Mouse (Mus musculus): ENCODE data around the gene Zswim3.
A peak's percentile ranks its signal among the peaks of the same experiment; 100 is the strongest.

Gene Zswim3

DNA sequence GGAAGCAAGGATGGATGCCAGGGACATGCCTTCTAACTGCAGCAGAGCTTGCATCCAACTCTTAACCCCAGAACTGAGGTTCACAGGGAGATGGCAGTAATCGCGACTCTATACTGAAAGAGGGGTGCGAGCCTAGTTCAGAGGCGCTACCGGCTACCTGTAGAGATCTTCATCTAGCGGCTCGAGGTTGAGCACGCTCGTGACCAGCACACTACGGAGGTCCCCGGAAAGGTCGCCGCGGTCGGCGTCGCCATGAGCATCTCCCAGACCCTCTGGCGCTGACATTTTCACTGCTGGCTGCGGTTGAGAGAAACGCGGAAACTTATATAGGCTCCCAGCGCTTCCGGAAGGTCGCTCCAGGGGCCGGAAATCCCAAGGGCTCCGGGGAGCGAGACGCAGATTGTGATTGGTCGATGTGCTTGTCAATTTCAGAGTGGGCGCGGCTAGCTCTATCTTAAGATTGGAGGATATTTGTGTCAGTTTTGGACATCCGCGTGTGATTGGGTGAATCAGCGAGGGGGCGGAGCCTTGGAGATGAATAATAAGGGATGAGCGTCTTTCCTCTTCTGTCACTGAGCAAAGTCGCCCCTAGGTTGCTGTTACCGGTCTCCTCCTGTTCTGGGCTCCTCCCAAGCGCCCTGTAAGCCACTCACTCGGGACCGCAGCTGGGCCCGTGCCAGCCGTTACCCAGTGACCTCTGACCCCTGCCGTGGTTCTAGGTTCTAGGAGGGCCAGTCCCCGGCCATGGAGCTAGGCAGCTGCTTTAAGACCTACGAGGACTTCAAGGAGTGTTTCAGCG is at the start of gene Zswim3, which contains the start of gene Acot8:
Gene Zswim3, plus strand, starts transcription at position 566 of the 799 bp plus-strand sequence.
Gene Acot8, minus strand, starts transcription at position 350 of the 799 bp plus-strand sequence.
- peaks cover 7% of the 10 kb centered on the region; the same call in 1 of the 2 replicates for H3K36me3 ChIP-seq (ENCODE audit: control insufficient read depth, insufficient read depth, low read length, poor library complexity, severe bottlenecking)
- DNase-seq (ENCODE audit: low read depth, low spot score) = peak; percentile 99
- no peaks in the 10 kb centered on the region for H3K27me3 ChIP-seq (ENCODE audit: control insufficient read depth, insufficient read depth, low read length, poor library complexity, severe bottlenecking)

DNA sequence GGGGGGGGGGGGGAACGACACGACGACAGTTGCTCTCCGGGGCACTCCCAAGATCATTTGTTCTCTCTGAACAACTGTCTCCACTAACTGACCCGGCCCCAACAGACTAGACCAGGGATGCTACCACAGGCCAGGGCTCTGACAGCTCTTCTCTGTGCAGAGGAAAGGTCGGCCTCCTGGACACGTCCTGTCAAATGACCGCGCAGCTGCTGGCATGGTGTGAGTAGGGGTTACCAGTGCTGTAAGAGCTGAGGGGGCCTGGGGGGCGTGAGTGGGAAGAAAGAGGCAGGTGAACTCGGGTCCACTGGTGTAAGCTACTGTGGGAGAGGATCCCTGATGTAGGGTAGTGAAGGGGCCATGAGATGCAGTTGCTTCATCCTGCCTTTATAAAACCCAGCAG is 47.1 kb upstream of the Zswim3 start:
- H3K36me3 ChIP-seq (ENCODE audit: control insufficient read depth, insufficient read depth, low read length, poor library complexity, severe bottlenecking) = peaks cover 9% of the 10 kb centered on the region
- no peak for DNase-seq (ENCODE audit: low read depth, low spot score)
- no peaks in the 10 kb centered on the region for H3K27me3 ChIP-seq (ENCODE audit: control insufficient read depth, insufficient read depth, low read length, poor library complexity, severe bottlenecking)

DNA sequence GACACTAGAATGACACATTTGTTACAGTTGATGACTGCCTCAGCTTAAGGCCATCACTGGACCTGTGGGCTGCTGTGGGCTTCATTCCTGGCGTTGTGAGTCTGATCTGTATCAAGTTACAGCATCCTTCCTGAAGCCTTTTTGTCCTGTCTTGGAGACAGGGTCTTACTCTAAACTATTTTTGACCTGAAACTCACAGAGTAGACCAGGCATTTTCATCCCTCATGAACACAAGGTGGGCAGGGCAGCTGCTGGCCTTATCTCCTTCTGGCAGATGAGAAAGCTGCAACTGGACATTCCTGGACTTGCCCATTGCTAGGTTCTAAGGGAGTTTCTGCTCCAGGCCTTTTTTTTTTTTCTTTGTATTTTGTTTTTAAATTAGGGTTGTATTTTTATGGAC is 46.2 kb upstream of the Zswim3 start:
- DNase-seq (ENCODE audit: low read depth, low spot score) = no peak
- no peaks in the 10 kb centered on the region for H3K27me3 ChIP-seq (ENCODE audit: control insufficient read depth, insufficient read depth, low read length, poor library complexity, severe bottlenecking)
- H3K36me3 ChIP-seq (ENCODE audit: control insufficient read depth, insufficient read depth, low read length, poor library complexity, severe bottlenecking) = peaks cover 9% of the 10 kb centered on the region

DNA sequence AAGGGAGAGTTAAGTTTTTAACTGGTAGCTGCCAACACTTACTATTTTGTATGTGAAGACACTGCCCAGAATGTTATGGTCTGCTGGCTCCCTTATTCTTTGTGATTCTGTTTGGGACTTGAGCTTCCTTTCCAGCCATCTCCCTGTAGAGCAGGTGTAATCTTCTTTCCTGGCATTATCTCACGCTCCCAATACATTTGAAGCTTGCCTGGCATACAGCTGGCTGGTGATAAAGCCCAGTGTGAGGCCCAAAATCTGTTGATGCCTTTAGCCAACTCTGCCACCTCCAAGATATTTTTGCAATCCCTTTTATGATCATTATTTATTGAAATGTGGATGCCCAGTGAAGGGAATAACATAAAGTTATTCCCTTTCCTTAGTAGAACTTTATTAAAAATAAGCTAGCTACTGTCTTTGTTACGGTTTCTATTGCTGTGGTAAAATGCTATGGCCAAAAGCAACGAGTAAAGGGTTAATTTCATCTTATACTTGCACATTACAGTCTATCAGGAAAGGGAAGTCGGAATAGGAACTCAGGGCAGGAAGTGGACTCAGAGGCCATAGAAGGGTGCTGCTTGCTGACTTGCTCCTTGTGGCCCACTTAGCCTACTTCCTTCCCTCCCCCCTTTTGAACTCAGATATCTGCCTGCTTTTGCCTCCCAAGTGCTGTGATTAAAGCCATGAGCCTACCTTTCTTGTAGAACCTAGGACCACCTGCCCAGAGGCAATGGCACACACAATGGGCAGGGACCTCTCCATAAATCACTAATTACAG is 44.7 kb upstream of the Zswim3 start:
- no peak for DNase-seq (ENCODE audit: low read depth, low spot score)
- H3K36me3 ChIP-seq (ENCODE audit: control insufficient read depth, insufficient read depth, low read length, poor library complexity, severe bottlenecking) = peaks cover 11% of the 10 kb centered on the region
- no peaks in the 10 kb centered on the region for H3K27me3 ChIP-seq (ENCODE audit: control insufficient read depth, insufficient read depth, low read length, poor library complexity, severe bottlenecking)

DNA sequence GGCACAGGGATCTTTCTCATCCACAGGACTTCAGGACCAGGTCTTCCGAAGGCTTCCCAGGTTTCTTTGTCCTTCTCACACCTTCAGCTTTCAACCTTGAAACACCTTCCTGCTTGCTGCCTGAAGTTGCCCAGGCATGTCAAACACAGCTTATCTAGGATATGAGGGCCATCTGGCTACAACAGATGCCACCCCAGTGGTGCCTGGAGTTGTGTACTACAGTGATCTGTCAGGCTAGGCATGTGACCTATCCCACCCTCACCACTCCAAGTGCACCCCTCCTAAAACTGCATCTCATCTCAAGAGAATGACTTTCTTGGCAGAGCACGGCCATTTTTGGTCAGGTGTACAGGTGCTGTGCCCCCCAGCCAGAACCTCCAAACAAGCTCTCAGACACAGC is 43.4 kb upstream of the Zswim3 start:
- Histone ChIP-seq H3K36me3 (ENCODE audit: control insufficient read depth, insufficient read depth, low read length, poor library complexity, severe bottlenecking) (peaks cover 13% of the 10 kb centered on the region), H3K27me3 (ENCODE audit: control insufficient read depth, insufficient read depth, low read length, poor library complexity, severe bottlenecking) (no peaks in the 10 kb centered on the region)
- no peak for DNase-seq (ENCODE audit: low read depth, low spot score)

DNA sequence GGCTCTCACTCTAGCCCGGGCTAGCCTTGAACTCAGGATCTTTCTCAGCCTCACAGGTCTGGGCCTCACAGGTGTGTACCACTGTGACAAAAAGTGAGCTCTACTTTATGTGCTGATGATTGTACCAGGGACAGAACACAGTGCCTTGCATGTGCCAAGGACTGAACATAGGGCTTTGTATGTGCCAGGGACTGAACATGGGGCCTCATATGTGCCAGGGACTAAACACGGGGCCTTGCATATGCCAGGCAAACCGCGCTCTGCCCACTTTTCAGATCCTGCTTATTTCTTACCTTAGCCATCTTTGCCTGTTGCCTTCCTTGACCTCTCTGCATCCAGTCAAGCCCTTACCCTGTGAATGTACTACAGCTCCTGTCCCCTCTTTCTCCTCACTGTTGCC is 42.9 kb upstream of the Zswim3 start:
- no peaks in the 10 kb centered on the region for H3K27me3 ChIP-seq (ENCODE audit: control insufficient read depth, insufficient read depth, low read length, poor library complexity, severe bottlenecking)
- peaks cover 10% of the 10 kb centered on the region for H3K36me3 ChIP-seq (ENCODE audit: control insufficient read depth, insufficient read depth, low read length, poor library complexity, severe bottlenecking)
- no peak for DNase-seq (ENCODE audit: low read depth, low spot score)

DNA sequence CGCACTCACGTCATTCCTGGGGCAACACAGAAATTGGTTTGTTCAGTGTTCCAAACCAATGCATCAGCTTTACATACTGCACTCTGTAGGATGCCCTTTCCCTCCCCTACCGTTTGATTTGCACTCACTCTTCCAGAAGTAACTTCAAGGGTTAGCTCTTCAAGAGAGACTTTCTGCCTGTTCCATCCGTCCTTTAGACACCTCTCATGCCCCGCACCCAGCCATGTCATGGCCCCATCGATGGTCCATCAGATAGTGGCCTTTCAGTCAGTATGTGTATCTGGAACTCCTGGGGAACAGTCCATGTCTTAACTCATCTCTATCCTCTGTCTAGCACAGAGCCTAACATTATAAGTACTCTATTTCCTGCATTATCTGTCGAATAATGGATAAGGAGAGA is 42.3 kb upstream of the Zswim3 start:
- peaks cover 9% of the 10 kb centered on the region for H3K36me3 ChIP-seq (ENCODE audit: control insufficient read depth, insufficient read depth, low read length, poor library complexity, severe bottlenecking)
- DNase-seq (ENCODE audit: low read depth, low spot score) = no peak
- H3K27me3 ChIP-seq (ENCODE audit: control insufficient read depth, insufficient read depth, low read length, poor library complexity, severe bottlenecking) = no peaks in the 10 kb centered on the region

DNA sequence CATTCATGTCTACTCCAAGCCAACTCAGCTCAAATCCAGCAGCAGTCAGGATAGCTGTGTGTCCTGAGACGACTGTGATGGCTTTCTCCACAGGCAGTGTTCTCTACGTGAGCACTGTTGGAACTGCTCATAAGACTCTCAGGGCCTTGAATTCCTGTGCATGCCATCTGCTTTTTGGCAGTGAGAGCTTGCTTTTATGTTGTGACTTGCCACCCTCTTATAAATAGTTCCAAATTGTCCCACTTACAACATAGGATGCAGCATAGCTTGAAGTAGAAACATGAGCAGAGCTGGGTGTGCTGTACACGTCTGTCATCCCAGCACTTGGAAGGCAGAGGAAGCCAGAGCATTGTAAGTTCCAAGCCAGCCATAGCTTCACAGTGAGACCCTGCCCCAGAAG is 39.1 kb upstream of the Zswim3 start:
- Histone ChIP-seq H3K27me3 (ENCODE audit: control insufficient read depth, insufficient read depth, low read length, poor library complexity, severe bottlenecking) (no peaks in the 10 kb centered on the region), H3K36me3 (ENCODE audit: control insufficient read depth, insufficient read depth, low read length, poor library complexity, severe bottlenecking) (peaks cover 6% of the 10 kb centered on the region; the same call in 1 of the 2 replicates)
- no peak for DNase-seq (ENCODE audit: low read depth, low spot score)

DNA sequence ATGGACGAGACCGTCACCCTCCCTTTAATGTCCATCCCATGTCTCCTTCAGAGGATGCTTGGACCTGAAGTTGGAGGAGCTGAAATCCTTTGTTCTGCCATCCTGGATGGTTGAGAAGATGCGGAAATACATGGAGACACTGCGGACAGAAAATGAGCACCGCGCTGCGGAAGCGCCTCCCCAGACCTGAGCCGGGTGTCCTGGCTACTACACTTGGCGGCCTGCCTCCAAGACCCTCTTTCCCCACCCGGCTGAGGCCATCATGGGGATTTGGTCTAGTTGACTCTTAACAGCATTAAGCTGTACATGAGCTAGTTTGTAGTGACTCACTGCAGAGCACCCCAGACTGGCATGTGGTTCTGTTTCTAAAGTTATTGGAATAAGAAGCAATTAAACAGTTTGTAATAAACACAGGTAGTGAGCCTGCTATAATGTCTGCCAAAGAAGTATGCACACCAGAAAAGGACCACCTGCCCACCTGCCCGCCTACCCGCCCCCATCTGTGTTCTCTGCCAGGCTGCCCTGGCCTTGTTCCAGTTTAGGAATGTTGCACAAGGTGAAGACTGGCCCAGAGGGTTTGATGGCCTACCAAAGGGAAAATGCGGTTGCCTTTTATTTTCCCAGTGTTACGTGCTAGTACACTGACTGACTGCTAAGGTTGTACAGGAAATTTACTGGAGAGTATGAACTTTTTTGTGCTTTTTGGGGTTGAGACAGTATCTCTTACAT is 36.9 kb upstream of the Zswim3 start:
- H3K27me3 ChIP-seq (ENCODE audit: control insufficient read depth, insufficient read depth, low read length, poor library complexity, severe bottlenecking) = no peaks in the 10 kb centered on the region
- DNase-seq (ENCODE audit: low read depth, low spot score) = no peak
- peaks cover 6% of the 10 kb centered on the region; the same call in 1 of the 2 replicates for H3K36me3 ChIP-seq (ENCODE audit: control insufficient read depth, insufficient read depth, low read length, poor library complexity, severe bottlenecking)

DNA sequence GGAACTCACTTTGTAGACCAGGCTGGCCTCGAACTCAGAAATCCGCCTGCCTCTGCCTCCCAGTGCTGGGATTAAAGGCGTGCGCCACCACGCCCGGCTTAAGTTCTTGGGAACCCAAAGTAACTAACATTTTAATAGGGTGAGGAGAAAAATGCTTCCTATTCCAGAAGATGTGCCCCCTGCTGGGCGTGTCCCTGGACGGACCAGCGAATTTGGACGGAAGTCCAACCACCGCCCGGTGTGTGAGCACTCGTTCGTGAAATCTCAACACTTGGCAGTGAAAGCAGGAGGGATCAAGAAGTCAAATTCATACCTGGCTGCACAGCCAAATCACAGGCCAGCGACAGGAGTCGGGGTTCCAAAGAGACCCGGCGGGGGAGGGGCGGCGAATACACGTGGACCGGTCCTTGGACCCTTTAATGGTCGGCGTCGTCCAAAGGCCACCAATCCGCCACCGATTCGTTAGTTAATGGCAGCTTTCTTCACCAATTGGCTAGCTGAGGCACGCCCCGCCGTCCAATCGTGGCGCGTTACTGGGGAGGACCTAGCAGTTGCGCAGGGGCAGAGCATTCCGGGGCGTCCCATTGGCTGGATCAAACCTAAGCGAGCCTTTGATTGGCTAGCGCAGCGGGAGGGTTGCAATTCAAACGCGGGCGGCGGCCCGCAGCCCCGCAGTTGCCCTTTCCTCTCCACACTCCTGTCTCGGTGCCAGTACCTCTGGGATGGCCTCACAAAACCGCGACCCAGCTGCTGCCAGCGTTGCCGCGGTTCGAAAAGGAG is 35.5 kb upstream of the Zswim3 start, which contains the start of gene Ube2c:
Gene Ube2c, plus strand, starts transcription at position 641 of the 780 bp plus-strand sequence.
- Histone ChIP-seq H3K36me3 (ENCODE audit: control insufficient read depth, insufficient read depth, low read length, poor library complexity, severe bottlenecking) (peaks cover 6% of the 10 kb centered on the region; the same call in 1 of the 2 replicates), H3K27me3 (ENCODE audit: control insufficient read depth, insufficient read depth, low read length, poor library complexity, severe bottlenecking) (no peaks in the 10 kb centered on the region)
- DNase-seq (ENCODE audit: low read depth, low spot score) = peak; percentile 98

DNA sequence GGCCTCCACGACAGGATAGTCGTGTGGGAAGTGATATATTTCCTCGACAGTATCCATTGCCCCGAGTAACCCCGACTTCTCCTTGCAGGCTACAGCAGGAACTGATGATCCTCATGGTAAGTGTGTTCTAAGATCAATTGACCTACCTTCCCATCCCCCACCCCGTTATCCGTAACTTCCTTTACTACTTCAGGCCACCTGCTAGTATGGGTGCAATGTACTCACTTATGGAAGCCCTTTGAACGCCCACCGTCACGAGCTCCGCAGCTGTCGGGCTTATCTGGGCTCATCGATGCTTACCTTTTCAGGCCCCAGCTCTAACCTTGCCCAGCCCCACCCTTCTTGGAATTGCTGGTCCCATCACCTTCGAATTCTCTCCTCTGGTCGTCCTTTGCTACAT is 34.6 kb upstream of the Zswim3 start:
- peaks cover 3% of the 10 kb centered on the region; the same call in 1 of the 2 replicates for H3K36me3 ChIP-seq (ENCODE audit: control insufficient read depth, insufficient read depth, low read length, poor library complexity, severe bottlenecking)
- no peaks in the 10 kb centered on the region for H3K27me3 ChIP-seq (ENCODE audit: control insufficient read depth, insufficient read depth, low read length, poor library complexity, severe bottlenecking)
- DNase-seq (ENCODE audit: low read depth, low spot score) = no peak

DNA sequence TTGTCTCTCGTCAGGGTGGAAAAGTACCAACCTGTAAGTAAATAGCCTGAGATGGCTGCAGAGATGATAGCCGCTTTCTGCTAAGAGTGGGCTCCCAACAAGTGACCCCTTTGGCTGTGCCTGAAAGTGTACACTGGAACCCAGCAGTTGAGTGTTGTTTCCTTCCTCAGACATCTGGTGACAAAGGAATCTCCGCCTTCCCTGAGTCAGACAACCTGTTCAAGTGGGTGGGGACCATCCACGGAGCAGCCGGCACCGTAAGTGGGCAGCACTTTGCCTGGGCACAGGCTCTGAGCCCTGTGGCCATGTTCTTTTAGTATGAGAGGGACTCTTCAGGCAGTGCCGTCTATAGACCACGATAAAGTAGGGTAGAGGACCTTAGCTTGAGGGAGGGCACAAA is 33.8 kb upstream of the Zswim3 start:
- no peaks in the 10 kb centered on the region for H3K27me3 ChIP-seq (ENCODE audit: control insufficient read depth, insufficient read depth, low read length, poor library complexity, severe bottlenecking)
- no peak for DNase-seq (ENCODE audit: low read depth, low spot score)
- peaks cover 1% of the 10 kb centered on the region; the same call in 1 of the 2 replicates for H3K36me3 ChIP-seq (ENCODE audit: control insufficient read depth, insufficient read depth, low read length, poor library complexity, severe bottlenecking)

DNA sequence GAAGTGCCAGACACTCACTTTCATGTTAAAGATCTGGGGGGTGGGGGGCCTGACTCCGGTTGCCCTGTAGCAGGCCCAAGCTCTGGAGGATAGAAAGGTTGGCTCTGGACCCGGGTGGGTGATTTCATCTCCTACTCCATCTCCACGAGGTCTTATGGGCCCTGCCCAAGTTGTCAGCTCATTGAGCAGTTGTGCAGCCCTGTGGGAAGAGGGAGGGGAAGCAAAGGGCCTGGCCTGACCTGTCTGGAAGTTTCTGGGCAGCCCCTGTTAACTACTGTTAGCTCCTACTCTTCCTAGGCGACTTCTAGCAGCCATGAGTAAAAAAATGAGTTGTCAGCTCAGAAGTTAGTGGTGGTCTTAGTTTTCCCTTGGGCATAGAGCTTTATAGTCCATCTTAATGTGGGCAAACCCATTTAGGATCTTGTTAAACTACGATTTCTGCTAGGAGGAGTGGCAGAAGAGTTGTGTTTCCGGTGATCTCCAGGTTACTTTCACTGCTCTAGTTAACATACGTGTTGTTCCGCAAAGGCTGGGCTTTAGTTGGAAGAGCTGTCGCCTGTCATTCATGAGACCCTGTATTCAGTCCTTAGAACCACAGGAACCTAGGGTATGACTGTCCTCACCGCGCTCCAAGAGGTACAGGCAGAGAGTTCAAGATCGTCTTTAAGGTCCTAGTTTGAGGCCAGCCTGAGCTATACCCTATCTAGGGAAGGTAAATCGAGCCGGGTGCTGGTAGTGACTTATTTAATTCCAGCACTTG is 31.5 kb upstream of the Zswim3 start:
- no peak for DNase-seq (ENCODE audit: low read depth, low spot score)
- no peaks in the 10 kb centered on the region for H3K36me3 ChIP-seq (ENCODE audit: control insufficient read depth, insufficient read depth, low read length, poor library complexity, severe bottlenecking)
- no peaks in the 10 kb centered on the region for H3K27me3 ChIP-seq (ENCODE audit: control insufficient read depth, insufficient read depth, low read length, poor library complexity, severe bottlenecking)
